Mouse (Mus musculus) olfactory bulb, adult 2 months (tissue): ENCODE results near the gene Tas1r1.

ENCODE experiments used
- CTCF ChIP-seq: fragments of 200-500 bp; IDR thresholded peaks from 2 replicates; pipeline ENCODE4 v1.5.1; 2012; ENCODE audit warnings: low read depth, mild to moderate bottlenecking, low read length, moderate library complexity; ENCODE audit not compliant: insufficient read depth
- POLR2A ChIP-seq: fragments of 200-500 bp; IDR thresholded peaks from 2 replicates; pipeline ENCODE4 v1.6.1; 2012; ENCODE audit warnings: mild to moderate bottlenecking, low read depth, low read length, moderate library complexity; ENCODE audit not compliant: insufficient read depth

DNA sequence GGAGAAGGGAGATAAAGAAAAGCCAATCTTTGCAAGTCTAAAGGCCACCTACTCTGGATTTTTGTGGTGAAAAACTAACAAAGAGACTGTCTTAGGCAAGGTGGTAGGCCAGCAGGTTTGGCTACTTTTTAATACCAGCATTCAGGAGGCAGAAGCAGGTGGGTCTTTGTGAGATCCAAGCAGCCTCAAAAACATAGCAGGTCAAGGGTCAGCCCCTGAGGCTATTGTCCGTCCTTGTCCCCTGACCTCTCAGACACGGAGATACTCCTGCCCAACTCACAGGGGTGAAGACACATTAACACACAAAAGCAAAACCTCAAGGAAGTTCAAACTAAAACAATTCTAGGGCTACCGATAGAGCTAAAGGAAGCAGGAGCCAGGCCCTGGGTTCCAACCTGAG, 31.6 kb downstream of the Tas1r1 start:
- TF ChIP-seq CTCF (no peak), POLR2A (no peak)
